Mouse (Mus musculus): ENCODE data around the gene Prl7a2. TPM values are rescaled to one million over a fixed set of nuclear protein-coding genes. Genes with fewer than 3 reads are reported as not detected.

Gene Prl7a2
- not detected for polyA plus RNA-seq (2017; shearing (Covaris generic))

DNA sequence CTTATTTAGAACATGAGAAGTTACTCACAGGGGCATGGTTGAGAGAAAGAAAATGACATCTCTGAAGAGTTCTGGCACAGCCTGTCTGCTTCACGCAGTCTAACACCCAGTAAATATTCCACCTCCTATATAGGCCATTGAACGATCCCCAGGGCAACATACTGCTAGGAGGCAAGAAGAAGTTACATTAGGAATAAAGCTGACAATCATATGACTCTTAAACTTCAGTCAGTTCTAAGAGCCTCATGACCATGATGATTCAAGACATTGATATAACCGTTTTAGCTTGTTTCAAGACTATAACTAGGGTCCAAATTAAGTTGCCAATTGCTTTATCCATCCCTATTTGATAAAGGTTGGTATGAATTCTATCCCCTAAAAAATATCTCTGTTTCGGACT is at the start of gene Prl7a2:
Gene Prl7a2 (minus strand): TSS at position 101 of the 400 bp plus-strand sequence.

DNA sequence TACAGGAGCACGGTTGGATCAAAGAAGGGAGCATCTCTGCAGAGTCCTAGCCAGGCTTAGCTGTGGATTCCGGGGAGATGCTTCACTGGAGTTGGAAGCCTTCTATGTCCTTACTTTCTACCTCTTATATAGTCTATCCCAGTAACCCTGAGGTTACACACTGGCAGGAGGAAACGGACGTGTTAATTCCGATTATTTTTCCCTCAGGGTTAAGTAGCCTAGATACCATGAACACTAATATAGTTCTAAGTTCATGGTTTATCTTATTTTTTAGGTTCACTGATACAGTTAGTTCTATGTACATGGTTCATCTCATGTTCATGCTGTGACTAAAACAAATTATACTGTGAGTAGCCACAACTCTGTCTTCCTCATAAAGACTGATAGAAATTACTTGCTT is 48.8 kb upstream of the Prl7a2 start, which contains the start of gene Prl7d1:
Gene Prl7d1 (minus strand): TSS at position 101 of the 400 bp plus-strand sequence.

DNA sequence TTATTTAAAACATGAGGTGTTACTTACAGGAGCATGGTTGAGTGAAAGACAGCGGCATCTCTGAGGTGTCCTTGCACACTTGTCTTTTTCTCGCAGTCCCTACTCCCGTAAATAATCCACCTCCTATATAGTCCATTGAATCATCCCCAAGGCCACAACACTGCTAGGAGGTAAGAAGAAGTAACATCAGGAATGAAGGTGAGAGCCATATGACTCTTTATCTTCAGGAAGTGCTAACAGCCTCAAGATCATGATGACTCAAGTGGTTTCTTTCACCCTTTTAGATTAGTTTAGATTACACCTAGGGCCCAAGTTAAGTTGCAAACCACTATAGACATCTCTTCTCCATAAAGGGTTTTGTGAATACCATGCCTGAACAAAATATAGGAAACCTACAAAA is 25.4 kb downstream of the Prl7a2 start, which contains the start of gene Prl7a1:
Gene Prl7a1 (minus strand): TSS at position 101 of the 400 bp plus-strand sequence.

DNA sequence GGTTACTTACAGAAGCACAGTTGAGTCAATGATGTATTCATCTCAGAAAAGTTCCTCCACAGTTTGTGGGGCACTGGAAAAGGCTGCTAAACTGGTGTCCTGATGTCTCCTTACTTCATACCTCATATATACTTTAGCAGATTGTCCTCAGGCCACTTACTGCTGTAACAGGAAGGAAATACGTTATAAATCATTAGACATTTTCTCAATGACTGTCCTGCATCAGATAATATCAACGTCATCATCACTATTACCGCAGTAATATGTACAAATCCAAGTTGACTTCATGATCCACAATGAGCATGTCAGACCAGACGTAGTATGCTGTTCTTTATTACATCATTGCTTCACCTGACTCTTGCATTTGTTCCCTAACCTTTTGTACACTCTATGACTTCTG is 57.4 kb downstream of the Prl7a2 start, which contains the start of gene Prl7b1:
Gene Prl7b1 (minus strand): TSS at position 101 of the 400 bp plus-strand sequence.

Other genes with a start within 250 kb of the Prl7a2 start
- gene Prl8a6, start 229.3 kb downstream of the Prl7a2 start, polyA plus RNA-seq (2017; shearing (Covaris generic)) = not detected
- not detected for gene Prl8a8, start 154.8 kb downstream of the Prl7a2 start, polyA plus RNA-seq (2017; shearing (Covaris generic))
- not detected for gene Prl8a9, start 103.4 kb downstream of the Prl7a2 start, polyA plus RNA-seq (2017; shearing (Covaris generic))
- gene Prl8a1, start 85.9 kb downstream of the Prl7a2 start, polyA plus RNA-seq (2017; shearing (Covaris generic)) = 0.22 TPM
- gene Prl7b1, start 57.5 kb downstream of the Prl7a2 start, polyA plus RNA-seq (2017; shearing (Covaris generic)) = not detected
- not detected for gene Prl7a1, start 25.5 kb downstream of the Prl7a2 start, polyA plus RNA-seq (2017; shearing (Covaris generic))
- not detected for gene Prl7d1, start 48.7 kb upstream of the Prl7a2 start, polyA plus RNA-seq (2017; shearing (Covaris generic))
- gene Prl7c1, start 112.8 kb upstream of the Prl7a2 start, polyA plus RNA-seq (2017; shearing (Covaris generic)) = not detected
- not detected for gene Prl2a1, start 133.6 kb upstream of the Prl7a2 start, polyA plus RNA-seq (2017; shearing (Covaris generic))
- not detected for gene Prl2c1, start 181.3 kb upstream of the Prl7a2 start, polyA plus RNA-seq (2017; shearing (Covaris generic))